Mouse (Mus musculus): ENCODE measurements at regions not wholly inside any gene's neighbourhood (a gene's known extent, or its start where the extent isn't known, plus 50 kb on each side); places are given as distances from the start of the nearest gene placed in this dataset.

DNA sequence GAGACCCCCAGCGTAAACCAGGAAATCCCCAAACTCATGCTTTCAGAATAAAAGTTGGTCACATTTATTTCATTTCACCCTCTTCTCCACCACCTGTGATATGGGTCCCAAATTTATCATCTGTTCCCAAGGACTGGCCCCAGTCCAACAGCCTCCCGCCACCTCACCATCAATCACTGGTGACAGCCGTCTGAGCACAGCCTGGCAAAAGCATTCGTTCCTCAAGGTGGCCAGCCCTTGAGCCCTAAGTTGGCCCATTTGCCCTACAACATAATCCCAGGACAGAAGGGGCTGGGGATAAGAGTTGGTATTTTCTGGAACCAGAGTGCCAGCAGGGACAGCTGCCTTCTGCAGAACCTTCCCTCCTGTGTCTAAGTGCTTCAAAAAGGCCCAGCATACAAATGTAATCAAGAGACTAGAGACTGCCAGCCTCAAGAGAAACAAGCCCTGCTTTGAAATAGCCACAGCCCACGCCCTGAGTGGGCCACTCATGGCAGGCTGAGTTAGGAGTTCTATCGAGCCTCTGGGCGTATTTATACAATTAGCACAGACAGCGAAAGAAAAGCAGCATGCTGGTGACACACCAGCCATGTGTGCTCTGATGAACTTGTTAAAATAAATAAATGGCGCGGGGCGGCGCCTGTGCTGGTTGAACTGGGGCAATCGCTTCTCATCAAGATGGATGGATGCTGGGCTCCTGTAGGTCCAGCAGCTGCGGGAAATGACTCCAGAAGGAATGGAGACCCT lies 107.9 kb upstream of the Irx3 start:
- WGBS = 56% methylated on average over 14 of the region's 14 CpGs

GRCm38 (mm10) chr8:91908731-91909353 lies 107.0 kb upstream of the Irx3 start:
- WGBS = 66% methylated on average over 9 of the region's 9 CpGs
- no peak for DNase-seq (ENCODE audit: low read depth, low spot score)

More for the DNA sequence above, 107.9 kb upstream of the Irx3 start:
- no peak for DNase-seq (ENCODE audit: low read depth, low spot score)

DNA sequence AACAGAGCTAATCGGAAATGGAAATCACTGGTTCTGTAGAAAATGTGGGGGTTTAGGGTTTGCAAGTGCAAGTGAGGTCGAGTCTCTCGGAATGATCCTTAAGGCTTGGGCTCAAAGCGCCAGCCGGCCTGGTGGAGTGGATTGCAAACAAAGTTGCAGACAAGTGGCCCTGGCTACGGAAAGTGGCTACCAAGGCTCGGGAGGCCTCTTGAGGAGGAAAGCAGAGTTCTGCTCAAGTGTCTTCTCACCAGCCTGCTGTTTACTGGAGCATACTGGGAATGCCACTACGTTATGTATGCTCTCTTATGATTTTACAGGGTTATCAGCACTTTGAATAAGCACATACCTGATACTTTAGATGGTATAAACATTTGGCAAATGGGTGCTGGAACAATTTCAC lies 105.3 kb upstream of the Irx3 start:
- no peak for DNase-seq (ENCODE audit: low read depth, low spot score)
- WGBS = 78% methylated on average over 8 of the region's 8 CpGs

DNA sequence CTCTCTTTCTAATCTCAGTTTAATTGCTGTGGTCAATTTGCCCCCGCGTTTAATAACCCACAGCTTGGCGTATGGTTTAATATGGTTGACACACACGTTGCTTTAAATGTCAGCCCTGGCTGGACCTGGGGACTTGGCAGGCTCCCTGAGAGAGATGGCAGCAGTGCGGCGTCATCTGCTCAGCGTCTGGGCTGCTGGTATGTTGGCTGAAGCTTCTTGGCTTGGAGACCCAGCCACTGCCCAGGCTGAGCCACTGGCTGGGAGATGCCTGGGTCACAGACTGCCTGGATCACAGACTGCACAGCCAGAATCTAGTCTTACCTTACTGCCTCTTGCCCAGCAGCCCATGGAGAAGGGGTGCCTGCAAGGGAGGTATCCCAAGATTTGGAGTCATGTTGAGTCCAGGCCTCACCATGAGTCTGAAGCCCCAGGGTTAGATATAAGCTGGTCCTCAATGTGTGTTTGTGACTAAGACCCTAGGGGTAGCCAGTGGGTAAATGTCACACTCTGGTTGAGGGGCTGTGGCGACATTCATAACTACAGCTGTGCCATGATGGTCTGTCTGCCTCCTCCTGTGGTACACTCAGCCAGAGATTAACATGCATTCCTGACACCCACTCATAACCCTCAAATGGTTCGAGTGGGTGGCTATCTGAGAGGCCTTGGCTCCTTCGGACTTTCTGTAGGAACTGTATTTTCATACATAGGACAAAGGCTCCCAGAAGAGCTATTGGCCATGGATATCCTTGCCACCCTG lies 99.8 kb upstream of the Irx3 start:
- no peak for DNase-seq (ENCODE audit: low read depth, low spot score)
- WGBS = 77% methylated on average over 10 of the region's 10 CpGs

- no peak for DNase-seq (ENCODE audit: low read depth, low spot score)
- 61% methylated on average over 7 of the region's 7 CpGs for WGBS
Observed at GRCm38 (mm10) chr8:91899747-91900146, 97.9 kb upstream of the Irx3 start.

- no peak for DNase-seq (ENCODE audit: low read depth, low spot score)
- 27% methylated on average over 7 of the region's 7 CpGs for WGBS
Observed at GRCm38 (mm10) chr8:91897381-91897780, 95.5 kb upstream of the Irx3 start.

DNA sequence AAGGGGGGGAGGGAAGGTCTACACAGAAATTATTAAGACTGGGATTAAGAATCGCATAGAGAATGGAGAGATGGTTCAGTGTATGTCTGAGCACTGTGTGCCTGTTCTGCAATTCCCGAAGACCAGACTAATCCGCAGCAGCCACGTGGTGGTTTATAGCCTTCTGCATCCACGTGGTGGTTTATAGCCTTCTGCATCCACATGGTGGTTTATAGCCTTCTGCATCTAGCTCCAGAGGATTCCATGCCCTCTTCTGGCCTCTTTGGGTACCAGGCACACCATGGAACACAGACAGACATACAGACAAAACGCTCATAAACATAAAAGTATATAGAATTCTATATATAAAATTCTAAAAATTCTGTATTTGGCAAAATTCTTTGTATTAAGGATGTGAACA lies 94.1 kb upstream of the Irx3 start:
- no peak for DNase-seq (ENCODE audit: low read depth, low spot score)
- 28% methylated on average over 6 of the region's 6 CpGs for WGBS

GRCm38 (mm10) chr8:91884862-91885261 lies 83.0 kb upstream of the Irx3 start:
- DNase-seq (ENCODE audit: low read depth, low spot score) = no peak
- 31% methylated on average over 2 of the region's 2 CpGs for whole genome bisulfite sequencing

DNA sequence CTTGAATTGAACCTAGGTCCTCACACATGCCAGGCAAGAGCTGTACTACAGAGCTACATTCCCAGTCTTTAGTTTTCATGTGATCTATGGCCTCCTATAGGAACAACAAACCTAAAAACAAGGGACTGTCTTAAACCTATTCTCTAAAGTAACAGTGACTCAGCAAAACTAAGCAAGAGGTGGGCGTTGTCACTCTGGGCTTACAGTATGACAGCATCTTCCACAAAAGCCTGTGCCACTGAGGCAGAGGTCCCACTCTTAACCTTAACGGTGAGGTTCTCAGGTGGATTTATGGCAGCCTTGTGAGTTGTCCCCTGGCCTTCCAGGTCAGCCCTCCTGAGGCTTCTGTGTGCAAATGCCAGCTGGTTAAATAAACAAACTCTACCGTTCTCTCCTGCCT lies 82.5 kb upstream of the Irx3 start:
- WGBS = 23% methylated on average over 3 of the region's 3 CpGs

GRCm38 (mm10) chr8:91883012-91883411 lies 81.1 kb upstream of the Irx3 start:
- no peak for DNase-seq (ENCODE audit: low read depth, low spot score)
- WGBS = 72% methylated on average over 4 of the region's 4 CpGs

More for the DNA sequence above, 82.5 kb upstream of the Irx3 start:
- DNase-seq (ENCODE audit: low read depth, low spot score) = no peak

GRCm38 (mm10) chr8:91878886-91879285 lies 77.0 kb upstream of the Irx3 start:
- 80% methylated on average over 5 of the region's 5 CpGs for WGBS
- DNase-seq (ENCODE audit: low read depth, low spot score) = no peak

DNA sequence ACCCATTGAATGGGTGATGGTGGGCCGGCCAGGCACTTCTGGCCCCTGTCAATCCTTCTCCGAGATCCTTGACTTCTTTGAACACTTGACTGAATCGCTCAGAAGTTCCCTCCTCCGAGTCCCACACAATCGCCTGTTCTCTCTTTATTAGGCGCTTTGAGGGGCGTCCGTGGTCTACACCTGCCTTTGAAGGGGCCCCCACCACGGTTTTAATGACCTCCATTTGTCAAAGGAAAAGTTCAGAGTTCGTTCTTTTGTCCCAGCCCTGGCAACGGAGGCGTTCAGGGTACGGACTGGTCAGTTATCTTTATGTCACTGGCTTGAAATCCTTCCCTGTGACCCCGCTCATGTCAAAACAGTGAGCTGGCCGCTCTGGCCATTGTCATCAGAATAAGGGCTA lies 74.3 kb upstream of the Irx3 start:
- WGBS = 24% methylated on average over 15 of the region's 15 CpGs
- DNase-seq (ENCODE audit: low read depth, low spot score) = no peak

GRCm38 (mm10) chr8:91873232-91873631 lies 71.4 kb upstream of the Irx3 start:
- no peak for DNase-seq (ENCODE audit: low read depth, low spot score)
- 37% methylated on average over 5 of the region's 5 CpGs for WGBS

- no peak for DNase-seq (ENCODE audit: low read depth, low spot score)
Observed at GRCm38 (mm10) chr8:91872278-91873115, 70.6 kb upstream of the Irx3 start.

GRCm38 (mm10) chr8:91867069-91867468 lies 65.2 kb upstream of the Irx3 start:
- no peak for DNase-seq (ENCODE audit: low read depth, low spot score)
- WGBS = 30% methylated on average over 7 of the region's 7 CpGs

More at GRCm38 (mm10) chr8:91872278-91873115, 70.6 kb upstream of the Irx3 start:
- WGBS = 13% methylated on average over 29 of the region's 29 CpGs

DNA sequence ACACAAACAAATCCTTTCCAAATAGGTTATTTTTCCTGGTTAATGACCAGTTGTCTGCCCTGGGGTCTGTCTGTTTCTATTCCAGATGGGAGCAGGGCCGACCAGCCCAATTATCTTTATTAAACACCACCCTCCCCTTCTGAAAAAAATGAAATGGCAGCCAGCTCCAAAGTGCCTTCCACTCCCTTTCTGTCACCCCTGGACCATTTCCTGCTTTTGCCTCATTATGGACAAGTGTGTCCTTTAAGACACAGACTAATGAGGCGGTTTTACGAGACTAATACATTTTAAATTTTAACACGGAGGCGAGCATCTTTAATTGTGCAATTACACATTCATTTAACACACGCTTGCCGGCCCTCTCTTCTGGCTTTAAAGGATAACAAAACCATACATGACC lies 64.2 kb upstream of the Irx3 start:
- 52% methylated on average over 7 of the region's 7 CpGs for WGBS
- DNase-seq (ENCODE audit: low read depth, low spot score) = no peak

- DNase-seq (ENCODE audit: low read depth, low spot score) = no peak
- WGBS = 22% methylated on average over 10 of the region's 10 CpGs
Observed at GRCm38 (mm10) chr8:91865361-91865760, 63.5 kb upstream of the Irx3 start.

DNA sequence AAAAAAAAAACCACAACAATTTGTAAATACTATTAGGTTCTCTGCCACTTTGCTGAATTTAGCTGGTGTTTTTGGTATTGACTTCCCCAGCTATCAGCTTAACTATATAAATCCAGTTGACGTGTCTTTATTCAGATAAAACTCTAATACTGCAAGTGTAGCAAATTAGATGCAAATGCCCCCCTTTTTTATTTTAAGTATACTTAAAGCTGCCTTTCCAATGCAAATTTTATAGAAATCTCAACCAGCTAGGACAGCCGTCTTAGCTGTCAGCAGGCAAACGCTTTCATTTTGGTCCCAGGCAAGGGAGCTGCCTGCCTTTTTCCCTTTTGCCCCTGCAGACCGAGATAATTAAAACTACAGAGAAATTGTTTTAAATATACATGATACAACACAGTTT lies 61.6 kb upstream of the Irx3 start:
- 51% methylated on average over 4 of the region's 4 CpGs for WGBS
- no peak for DNase-seq (ENCODE audit: low read depth, low spot score)

GRCm38 (mm10) chr8:91855881-91856280 lies 54.0 kb upstream of the Irx3 start:
- DNase-seq (ENCODE audit: low read depth, low spot score) = no peak
- WGBS = 70% methylated on average over 14 of the region's 14 CpGs

DNA sequence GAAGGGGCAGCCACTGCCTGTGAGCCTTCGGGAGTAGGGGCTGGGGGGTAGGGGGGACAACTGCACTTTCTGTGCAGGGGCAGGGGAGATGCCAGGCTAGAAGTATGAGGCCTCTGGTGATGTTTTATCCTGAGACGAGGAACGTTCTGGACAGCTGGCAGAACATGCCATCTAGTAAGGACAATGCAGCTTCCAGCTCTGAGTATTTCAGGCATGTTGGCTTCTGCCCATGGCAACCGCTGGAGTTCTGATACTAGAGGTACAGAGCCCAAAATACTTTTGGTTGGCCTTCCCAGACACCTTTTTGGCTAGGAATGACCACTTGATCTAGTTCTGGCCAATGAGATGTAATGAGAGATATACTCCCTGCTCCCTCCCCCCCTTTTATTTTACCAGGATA lies 52.5 kb upstream of the Irx3 start:
- 72% methylated on average over 4 of the region's 4 CpGs for WGBS
- no peak for DNase-seq (ENCODE audit: low read depth, low spot score)
